Mouse (Mus musculus) myocyte (in vitro differentiated cells): ENCODE data around the gene Aff3. TPM values are rescaled to one million over a fixed set of nuclear protein-coding genes. Genes with fewer than 3 reads are reported as not detected.

ENCODE experiments used
- H3K27me3 ChIP-seq: one replicate; pipeline ENCODE4 v1.6.1; 2011; ENCODE audit not compliant: control insufficient read depth, insufficient read depth, insufficient read length
- H3K36me3 ChIP-seq: one replicate; pipeline ENCODE4 v1.6.1; 2011; ENCODE audit not compliant: control insufficient read depth, insufficient read depth
- H3K4me2 ChIP-seq: one replicate; pipeline ENCODE4 v1.6.1; 2011; ENCODE audit warnings: low read depth, control low read depth
- H3K4me3 ChIP-seq: one replicate; pipeline ENCODE4 v1.5.1; 2011; ENCODE audit warnings: mild to moderate bottlenecking, control low read depth, moderate library complexity
- H3K79me2 ChIP-seq: one replicate; pipeline ENCODE4 v1.6.1; 2011; ENCODE audit not compliant: control insufficient read depth, insufficient read depth
- H3ac ChIP-seq: one replicate; pipeline ENCODE4 v1.6.1; 2011; ENCODE audit not compliant: control insufficient read depth, insufficient read length
- CEBPB ChIP-seq: IDR thresholded peaks from 2 replicates; pipeline ENCODE4 v1.6.1; 2011; ENCODE audit warnings: mild to moderate bottlenecking, moderate library complexity; ENCODE audit not compliant: poor library complexity, insufficient read depth, severe bottlenecking
- E2F4 ChIP-seq: IDR thresholded peaks from one replicate; pipeline ENCODE4 v1.6.1; 2011; ENCODE audit warnings: mild to moderate bottlenecking, control low read depth, moderate library complexity; ENCODE audit not compliant: insufficient read depth
- MAX ChIP-seq: IDR thresholded peaks from one replicate; pipeline ENCODE4 v1.6.1; 2011; ENCODE audit warnings: low read depth, mild to moderate bottlenecking, control low read depth
- MYOD1 ChIP-seq, 3 experiments: IDR thresholded peaks; one replicate each; pipeline ENCODE4 v1.6.1; 2011; ENCODE audit warnings: control low read depth in 2 of 3, low read depth in 2 of 3, mild to moderate bottlenecking in 2 of 3, moderate library complexity in 1 of 3; ENCODE audit not compliant: insufficient read length in 2 of 3, control insufficient read depth in 1 of 3
- MYOG ChIP-seq, 3 experiments: IDR thresholded peaks; one replicate each; pipeline ENCODE4 v1.6.1; 2011; ENCODE audit warnings: control low read depth in 2 of 3, low read depth in 2 of 3, mild to moderate bottlenecking in 2 of 3; ENCODE audit not compliant: insufficient read length in 2 of 3, control insufficient read depth in 1 of 3, insufficient read depth in 1 of 3
- POLR2A ChIP-seq: IDR thresholded peaks from one replicate; pipeline ENCODE4 v1.6.1; 2011; ENCODE audit warnings: low read depth, mild to moderate bottlenecking, control low read depth, moderate library complexity; ENCODE audit not compliant: insufficient read length
- POLR2AphosphoS2 ChIP-seq: IDR thresholded peaks from one replicate; pipeline ENCODE4 v1.6.1; 2011; ENCODE audit warnings: low read depth, control low read depth; ENCODE audit not compliant: insufficient read length
- REST ChIP-seq: IDR thresholded peaks from one replicate; pipeline ENCODE4 v1.6.1; 2011; ENCODE audit warnings: mild to moderate bottlenecking, control low read depth, moderate library complexity; ENCODE audit not compliant: insufficient read depth, insufficient read length
- SRF ChIP-seq: IDR thresholded peaks from one replicate; pipeline ENCODE4 v1.6.1; 2011; ENCODE audit warnings: low read depth; ENCODE audit not compliant: control insufficient read depth, insufficient read length
- TCF12 ChIP-seq: IDR thresholded peaks from one replicate; pipeline ENCODE4 v1.6.1; 2011; ENCODE audit warnings: mild to moderate bottlenecking, control low read depth; ENCODE audit not compliant: poor library complexity, insufficient read depth, severe bottlenecking
- TCF3 ChIP-seq: IDR thresholded peaks from one replicate; pipeline ENCODE4 v1.6.1; 2011; ENCODE audit warnings: low read depth, control low read depth; ENCODE audit not compliant: insufficient read length
- USF1 ChIP-seq: IDR thresholded peaks from one replicate; pipeline ENCODE4 v1.6.1; 2011; ENCODE audit warnings: low read depth, mild to moderate bottlenecking, control low read depth, moderate library complexity
- polyA plus RNA-seq: library from polyadenylated mRNA; unstranded; fragments of >200 nt; fragmentation: generic; extraction: Trizol; gene quantifications from one replicate; pipeline ENCODE4 v1.2.1, GENCODE M21; 2012; ENCODE audit warnings: missing spikeins

The Aff3 gene
- polyA plus RNA-seq, 1 experiment = not detected

- no peaks in the 10 kb centered on the region for H3K27me3 ChIP-seq
- no peak overlapping the region for H3ac ChIP-seq
- H3K79me2 ChIP-seq = no peaks in the 10 kb centered on the region
- H3K36me3 ChIP-seq = no peaks in the 10 kb centered on the region
- TF ChIP-seq TCF12 = no peak
- H3K4me2 ChIP-seq = no peak overlapping the region
- H3K4me3 ChIP-seq = no peak overlapping the region
Measured at GRCm38 (mm10) chr1:38605426-38605825, 59.3 kb downstream of the Aff3 start.

GRCm38 (mm10) chr1:38604611-38605010 is 60.1 kb downstream of the Aff3 start:
- H3K27me3 ChIP-seq = no peaks in the 10 kb centered on the region
- no peaks in the 10 kb centered on the region for H3K36me3 ChIP-seq
- no peak overlapping the region for H3K4me3 ChIP-seq
- no peak overlapping the region for H3ac ChIP-seq
- no peak overlapping the region for H3K4me2 ChIP-seq
- H3K79me2 ChIP-seq = no peaks in the 10 kb centered on the region
- TF ChIP-seq POLR2A = no peak
- TF ChIP-seq POLR2AphosphoS2 = no peak
- no peak for TF ChIP-seq E2F4
- TF ChIP-seq USF1 = no peak
- TF ChIP-seq TCF3 = no peak
- no peak for TF ChIP-seq CEBPB
- TF ChIP-seq MYOD1 (IDR thresholded peaks at IDR 0.05; ENCODE audit: control insufficient read depth in 1 of 3, insufficient read length in 2 of 3, low read depth in 2 of 3) = no peak
- TF ChIP-seq TCF12 = no peak

- no peak overlapping the region for H3ac ChIP-seq
- no peak for TF ChIP-seq TCF3
- TF ChIP-seq POLR2A = no peak
- TF ChIP-seq CEBPB = no peak
- TF ChIP-seq POLR2AphosphoS2 = no peak
- TF ChIP-seq E2F4 = no peak
- no peak for TF ChIP-seq MAX
- no peak for TF ChIP-seq MYOD1 (IDR thresholded peaks at IDR 0.05; ENCODE audit: control insufficient read depth in 1 of 3, insufficient read length in 2 of 3, low read depth in 2 of 3)
- TF ChIP-seq MYOG (IDR thresholded peaks at IDR 0.05; ENCODE audit: control insufficient read depth in 1 of 3, insufficient read depth in 1 of 3, insufficient read length in 2 of 3, low read depth in 2 of 3) = no peak
- TF ChIP-seq TCF12 = no peak
- no peak overlapping the region for H3K4me2 ChIP-seq
- no peaks in the 10 kb centered on the region for H3K27me3 ChIP-seq
- no peaks in the 10 kb centered on the region for H3K36me3 ChIP-seq
- H3K79me2 ChIP-seq = no peaks in the 10 kb centered on the region
- no peak overlapping the region for H3K4me3 ChIP-seq
Measured at GRCm38 (mm10) chr1:38601802-38602508, 62.8 kb downstream of the Aff3 start.

- no peak overlapping the region for H3K4me2 ChIP-seq
- H3ac ChIP-seq = no peak overlapping the region
- no peaks in the 10 kb centered on the region for H3K79me2 ChIP-seq
- H3K4me3 ChIP-seq = no peak overlapping the region
- no peaks in the 10 kb centered on the region for H3K27me3 ChIP-seq
- no peaks in the 10 kb centered on the region for H3K36me3 ChIP-seq
- TF ChIP-seq CEBPB (no peak), MYOD1 (IDR thresholded peaks at IDR 0.05; ENCODE audit: control insufficient read depth in 1 of 3, insufficient read length in 2 of 3, low read depth in 2 of 3) (no peak), MAX (no peak), SRF (no peak), USF1 (no peak), POLR2AphosphoS2 (no peak), REST (no peak), MYOG (IDR thresholded peaks at IDR 0.05; ENCODE audit: control insufficient read depth in 1 of 3, insufficient read depth in 1 of 3, insufficient read length in 2 of 3, low read depth in 2 of 3) (no peak), E2F4 (no peak), POLR2A (no peak), TCF12 (no peak), TCF3 (no peak)
Measured at GRCm38 (mm10) chr1:38595311-38595710, 69.4 kb downstream of the Aff3 start.

DNA sequence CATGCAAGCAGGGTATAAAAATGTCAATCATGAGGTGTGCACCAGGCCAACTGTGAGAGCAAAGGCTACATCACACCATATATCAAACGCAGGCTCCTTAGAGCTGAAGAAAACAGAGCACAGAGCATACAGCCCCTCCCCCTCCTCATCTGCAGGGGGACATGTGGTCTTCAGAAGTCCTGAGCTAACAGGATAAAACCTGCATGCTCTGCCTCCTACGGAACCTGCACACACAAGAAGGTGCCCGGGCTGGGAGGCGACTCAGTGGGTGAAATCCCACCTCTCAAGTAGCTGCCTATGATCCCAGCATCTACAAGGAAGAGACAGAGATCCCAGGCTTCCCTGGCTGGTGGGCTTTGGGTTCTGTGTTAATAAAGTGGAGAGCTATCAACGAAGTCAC is 70.0 kb downstream of the Aff3 start:
- Histone ChIP-seq H3K36me3 (no peaks in the 10 kb centered on the region), H3K79me2 (no peaks in the 10 kb centered on the region), H3ac (no peak overlapping the region), H3K27me3 (no peaks in the 10 kb centered on the region), H3K4me3 (no peak overlapping the region), H3K4me2 (no peak overlapping the region)
- TF ChIP-seq POLR2AphosphoS2 = no peak
- no peak for TF ChIP-seq TCF12
- TF ChIP-seq USF1 = no peak
- TF ChIP-seq SRF = no peak
- TF ChIP-seq MYOD1 (IDR thresholded peaks at IDR 0.05; ENCODE audit: control insufficient read depth in 1 of 3, insufficient read length in 2 of 3, low read depth in 2 of 3) = no peak
- no peak for TF ChIP-seq REST
- TF ChIP-seq TCF3 = no peak
- no peak for TF ChIP-seq MAX
- no peak for TF ChIP-seq E2F4
